8 mouse cellular contexts compared by ENCODE assay signal in the genomic region with DNA sequence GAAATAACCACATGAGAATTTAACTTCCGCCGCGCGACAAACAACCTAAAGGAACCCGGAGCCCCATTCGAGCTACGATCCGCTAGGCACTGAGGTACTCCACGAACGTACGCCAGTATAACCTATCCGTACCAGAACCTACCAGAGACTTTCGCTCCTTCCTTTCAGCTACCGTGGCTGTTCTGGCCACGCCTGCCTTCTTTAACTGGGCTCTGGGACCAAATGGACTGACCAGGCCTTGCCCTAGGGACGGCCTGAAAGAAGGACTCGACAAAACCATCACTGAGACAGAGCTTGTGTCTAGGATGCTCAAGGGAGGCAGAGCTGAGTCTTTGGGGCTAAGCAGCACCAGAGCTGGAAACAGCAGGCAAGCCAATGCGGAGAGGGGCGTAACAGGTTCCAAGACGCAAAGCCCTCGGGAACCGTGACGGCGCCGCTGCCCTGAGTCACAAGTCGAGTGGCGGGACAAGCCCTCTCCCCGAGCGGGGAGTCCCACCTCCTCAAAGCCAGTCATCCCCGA. TPM values are rescaled to one million over a fixed set of nuclear protein-coding genes. Genes with fewer than 3 reads are reported as not detected.
DNase-seq lines count a peak whose midpoint lies in the region; ATAC-seq and TF ChIP-seq lines count a peak whose summit lies in the region.

No protein-coding gene starts in this region.

- no peak for TF ChIP-seq POLR2A in ES-Bruce4 (IDR thresholded peaks at IDR 0.05; ENCODE audit: insufficient read depth, low read length)

- peak; percentile 36 for ATAC-seq in embryonic facial prominence, embryonic 15.5 days (ENCODE audit: insufficient number of reproducible peaks, low FRiP score, low TSS enrichment, low read depth)
- peak; percentile 42 for ATAC-seq in monocyte, adult 5-6 weeks (replicated peaks; ENCODE audit: insufficient number of reproducible peaks, low FRiP score, low TSS enrichment, poor library complexity, severe bottlenecking)

- no peak for TF ChIP-seq EP300 in ES-Bruce4 (IDR thresholded peaks at IDR 0.05; ENCODE audit: insufficient read depth, low read depth, low read length)

- H3K9me3 ChIP-seq in ES-Bruce4 (replicated peaks; ENCODE audit: control insufficient read depth, insufficient read depth, low read length, poor library complexity, severe bottlenecking), result no peaks in the 10 kb centered on the region
- no peaks in the 10 kb centered on the region for H3K9me3 ChIP-seq in embryonic facial prominence, embryonic 15.5 days (replicated peaks)
- no peaks in the 10 kb centered on the region for H3K9me3 ChIP-seq in limb, embryonic 10.5 days (replicated peaks)

- no peaks in the 10 kb centered on the region for H3K27me3 ChIP-seq in ES-Bruce4 (ENCODE audit: control insufficient read depth, insufficient read depth, low read length, poor library complexity, severe bottlenecking)
- peaks cover 3% of the 10 kb centered on the region for H3K27me3 ChIP-seq in embryonic facial prominence, embryonic 15.5 days
- H3K27me3 ChIP-seq in limb, embryonic 10.5 days (ENCODE audit: low read depth, poor library complexity, severe bottlenecking), result peaks cover 36% of the 10 kb centered on the region

- peak; percentile 37 for DNase-seq in kidney, adult 9 months
- DNase-seq in kidney, postnatal 10 days, result no peak
- DNase-seq in limb, embryonic 10.5 days (ENCODE audit: low spot score), result no peak
- DNase-seq in adrenal gland, adult (ENCODE audit: inconsistent age in 2 of 2, low spot score in 1 of 2), result no peak
- no peak for DNase-seq in adrenal gland, postnatal 36 days

- peak overlapping the region; percentile 17 for H3K9ac ChIP-seq in ES-Bruce4 (ENCODE audit: low read depth, poor library complexity, severe bottlenecking)
- peak overlapping the region; percentile 44 for H3K9ac ChIP-seq in embryonic facial prominence, embryonic 15.5 days

- H3K27ac ChIP-seq in ES-Bruce4 (ENCODE audit: insufficient read depth, low read length), result no peak overlapping the region
- peak overlapping the region; percentile 77 for H3K27ac ChIP-seq in embryonic facial prominence, embryonic 15.5 days (replicated peaks)
- H3K27ac ChIP-seq in limb, embryonic 10.5 days, result peak overlapping the region; percentile 88

- no peaks in the 10 kb centered on the region for H3K4me1 ChIP-seq in ES-Bruce4 (ENCODE audit: control insufficient read depth, insufficient read depth, low read length)
- peaks cover 33% of the 10 kb centered on the region for H3K4me1 ChIP-seq in embryonic facial prominence, embryonic 15.5 days
- H3K4me1 ChIP-seq in limb, embryonic 10.5 days, result peaks cover 40% of the 10 kb centered on the region

- TF ChIP-seq CTCF in ES-Bruce4 (IDR thresholded peaks at IDR 0.05; ENCODE audit: low read depth, low read length), result no peak

- peak overlapping the region; percentile 91 for H3K4me3 ChIP-seq in ES-Bruce4 (ENCODE audit: low read depth, low read length)
- peak overlapping the region; percentile 73 for H3K4me3 ChIP-seq in embryonic facial prominence, embryonic 15.5 days (replicated peaks)
- peak overlapping the region; percentile 81 for H3K4me3 ChIP-seq in limb, embryonic 10.5 days

- no peaks in the 10 kb centered on the region for H3K36me3 ChIP-seq in ES-Bruce4 (ENCODE audit: control insufficient read depth, insufficient read depth, low read length, poor library complexity, severe bottlenecking)
- no peaks in the 10 kb centered on the region for H3K36me3 ChIP-seq in embryonic facial prominence, embryonic 15.5 days
- no peaks in the 10 kb centered on the region for H3K36me3 ChIP-seq in limb, embryonic 10.5 days

- H3K4me2 ChIP-seq in embryonic facial prominence, embryonic 15.5 days (replicated peaks), result peak overlapping the region; percentile 79

- WGBS in embryonic facial prominence, embryonic 15.5 days, result 1% methylated on average over 30 of the region's 30 CpGs
- WGBS in limb, embryonic 10.5 days, result 1% methylated on average over 30 of the region's 30 CpGs

RNA-seq across cellular contexts. Expression of gene Atg16l2, which starts 0.6 kb away (rescaled TPM):
- 23.4 and 25.8 TPM in 2 replicates for polyA plus RNA-seq in ES-Bruce4 (2011; ENCODE audit: insufficient read depth, insufficient read length, low read depth, missing spikeins)
- polyA plus RNA-seq in embryonic facial prominence, embryonic 15.5 days (2015; fragmentation: Nextera tagmentation; extraction: Ambion mirVana), result 20.4 and 21.5 TPM in 2 replicates
- 19.6 and 23.0 TPM in 2 replicates for polyA plus RNA-seq in limb, embryonic 10.5 days (2016; fragmentation: Nextera tagmentation; extraction: Ambion mirVana)
- 21.8 to 36.0 TPM (median 26.3 TPM) in 3 replicates for total RNA-seq in monocyte, adult 5-6 weeks (2017)
- 10 to 100 TPM; 14.6 to 34.6 TPM for total RNA-seq in adrenal gland, postnatal 36 days (2021)

RNA-seq across cellular contexts. Expression of gene Stard10, which starts 15.5 kb away (rescaled TPM):
- 54.3 and 58.2 TPM in 2 replicates for polyA plus RNA-seq in ES-Bruce4 (2011; ENCODE audit: insufficient read depth, insufficient read length, low read depth, missing spikeins)
- 33.9 and 34.2 TPM in 2 replicates for polyA plus RNA-seq in embryonic facial prominence, embryonic 15.5 days (2015; fragmentation: Nextera tagmentation; extraction: Ambion mirVana)
- 10.1 and 11.7 TPM in 2 replicates for polyA plus RNA-seq in limb, embryonic 10.5 days (2016; fragmentation: Nextera tagmentation; extraction: Ambion mirVana)
- 2.3 to 14.3 TPM (median 12.1 TPM) in 3 replicates for total RNA-seq in monocyte, adult 5-6 weeks (2017)
- total RNA-seq in adrenal gland, postnatal 36 days (2021), result 10 to 100 TPM; 22.5 to 60.5 TPM

RNA-seq across cellular contexts. Expression of gene Arap1, which starts 46.4 kb away (rescaled TPM):
- 28.2 and 31.5 TPM in 2 replicates for polyA plus RNA-seq in ES-Bruce4 (2011; ENCODE audit: insufficient read depth, insufficient read length, low read depth, missing spikeins)
- polyA plus RNA-seq in embryonic facial prominence, embryonic 15.5 days (2015; fragmentation: Nextera tagmentation; extraction: Ambion mirVana), result 82.5 and 82.8 TPM in 2 replicates
- polyA plus RNA-seq in limb, embryonic 10.5 days (2016; fragmentation: Nextera tagmentation; extraction: Ambion mirVana), result 13.1 and 20.5 TPM in 2 replicates
- total RNA-seq in monocyte, adult 5-6 weeks (2017), result 247 to 347 TPM (median 330 TPM) in 3 replicates
- 10 to 100 TPM; 30.0 to 35.4 TPM for total RNA-seq in adrenal gland, postnatal 36 days (2021)
